Mouse (Mus musculus): ENCODE results near the gene Perm1.

Perm1 gene

GRCm38 (mm10) chr4:156200623-156201475 is 14.8 kb upstream of the Perm1 start, which contains the start of gene Isg15:
Gene Isg15, minus strand, starts transcription at chr4:156200818.
- DNase-seq (ENCODE audit: low read depth in 1 of 2, low spot score in 2 of 2), result no peak

- DNase-seq (ENCODE audit: low read depth in 1 of 2, low spot score in 2 of 2), result no peak
These were observed 13.2 kb upstream of the Perm1 start for GRCm38 (mm10) chr4:156202462-156202893.

- DNase-seq (ENCODE audit: low read depth in 1 of 2, low spot score in 2 of 2), result peak in 1 of 2 experiments; percentile 58
These were observed 12.7 kb upstream of the Perm1 start, which contains the start of gene AW011738 for GRCm38 (mm10) chr4:156203001-156203412. Gene AW011738, plus strand, starts transcription at chr4:156203304.

- DNase-seq (ENCODE audit: low read depth in 1 of 2, low spot score in 2 of 2), result no peak
These were observed 12.1 kb upstream of the Perm1 start for GRCm38 (mm10) chr4:156203413-156204131.

- no peak for DNase-seq (ENCODE audit: low read depth in 1 of 2, low spot score in 2 of 2)
These were observed 6.8 kb upstream of the Perm1 start for GRCm38 (mm10) chr4:156208872-156209271.

- DNase-seq (ENCODE audit: low read depth in 1 of 2, low spot score in 2 of 2), result no peak
These were observed 5.6 kb upstream of the Perm1 start for GRCm38 (mm10) chr4:156209963-156210635.

GRCm38 (mm10) chr4:156213134-156213533 is 2.5 kb upstream of the Perm1 start:
- DNase-seq (ENCODE audit: low read depth in 1 of 2, low spot score in 2 of 2), result no peak

GRCm38 (mm10) chr4:156216196-156216595 is 528 bp downstream of the Perm1 start:
- DNase-seq (ENCODE audit: low read depth in 1 of 2, low spot score in 2 of 2), result no peak

GRCm38 (mm10) chr4:156217022-156217669 is 1.5 kb downstream of the Perm1 start:
- no peak for DNase-seq (ENCODE audit: low read depth in 1 of 2, low spot score in 2 of 2)

GRCm38 (mm10) chr4:156217838-156218237 is 2.2 kb downstream of the Perm1 start:
- no peak for DNase-seq (ENCODE audit: low read depth in 1 of 2, low spot score in 2 of 2)

GRCm38 (mm10) chr4:156219936-156220335 is 4.3 kb downstream of the Perm1 start:
- DNase-seq (ENCODE audit: low read depth in 1 of 2, low spot score in 2 of 2), result no peak

- DNase-seq (ENCODE audit: low read depth in 1 of 2, low spot score in 2 of 2), result no peak
These were observed 8.6 kb downstream of the Perm1 start for GRCm38 (mm10) chr4:156224276-156224675.

- DNase-seq (ENCODE audit: low read depth in 1 of 2, low spot score in 2 of 2), result no peak
These were observed 12.2 kb downstream of the Perm1 start for GRCm38 (mm10) chr4:156227752-156228392.

- no peak for DNase-seq (ENCODE audit: low read depth in 1 of 2, low spot score in 2 of 2)
These were observed 12.8 kb downstream of the Perm1 start for GRCm38 (mm10) chr4:156228393-156229024.

GRCm38 (mm10) chr4:156234021-156234501 is 18.4 kb downstream of the Perm1 start:
- no peak for DNase-seq (ENCODE audit: low read depth in 1 of 2, low spot score in 2 of 2)

GRCm38 (mm10) chr4:156234701-156235213 is 19.1 kb downstream of the Perm1 start, which contains the start of gene Plekhn1:
Gene Plekhn1, minus strand, starts transcription at chr4:156234857.
- no peak for DNase-seq (ENCODE audit: low read depth in 1 of 2, low spot score in 2 of 2)

GRCm38 (mm10) chr4:156235360-156235770 is 19.7 kb downstream of the Perm1 start:
- DNase-seq (ENCODE audit: low read depth in 1 of 2, low spot score in 2 of 2), result no peak

GRCm38 (mm10) chr4:156235808-156236533 is 20.3 kb downstream of the Perm1 start, which contains the start of gene Noc2l:
Gene Noc2l, plus strand, starts transcription at chr4:156236010.
- DNase-seq (ENCODE audit: low read depth in 1 of 2, low spot score in 2 of 2), result peak; percentile 65 to 79

Data from monocyte, adult 2 months (primary cell).